In genomic region chr15:81465901-81466737, GRCm38 (mm10) we compare ENCODE assay signal across 8 mouse cellular contexts. TPM values are rescaled to one million over a fixed set of nuclear protein-coding genes. Genes with fewer than 3 reads are reported as not detected.
A peak's percentile ranks its signal among the peaks of the same experiment; 100 is the strongest.
DNase-seq lines count a peak whose midpoint lies in the region; ATAC-seq and TF ChIP-seq lines count a peak whose summit lies in the region.

Gene Rbx1 (plus strand): TSS chr15:81466296.

- H3K36me3 ChIP-seq in embryonic facial prominence, embryonic 15.5 days, result peaks cover 24% of the 10 kb centered on the region
- H3K36me3 ChIP-seq in kidney, embryonic 14.5 days (ENCODE audit: control insufficient read depth, insufficient read depth, low read length), result peaks cover 23% of the 10 kb centered on the region
- peaks cover 23% of the 10 kb centered on the region for H3K36me3 ChIP-seq in limb, embryonic 15.5 days

- 0 out of 2 replicates have a peak, but pooled peaks cover 3% of the 10 kb centered on the region for H3K9me3 ChIP-seq in embryonic facial prominence, embryonic 15.5 days (replicated peaks)
- H3K9me3 ChIP-seq in kidney, embryonic 14.5 days (ENCODE audit: control insufficient read depth, low read length), result peaks cover 8% of the 10 kb centered on the region; the same call in 1 of the 2 replicates
- 0 out of 2 replicates have a peak, but pooled peaks cover 5% of the 10 kb centered on the region for H3K9me3 ChIP-seq in limb, embryonic 15.5 days

- peak within 1 kb of the TSS; percentile 44 for H3K9ac ChIP-seq in embryonic facial prominence, embryonic 15.5 days
- peak within 1 kb of the TSS; percentile 79 for H3K9ac ChIP-seq in kidney, embryonic 14.5 days (ENCODE audit: low read depth, low read length)
- peak within 1 kb of the TSS; percentile 70 for H3K9ac ChIP-seq in limb, embryonic 15.5 days

- TF ChIP-seq POLR2A in bone marrow, adult 2 months (IDR thresholded peaks at IDR 0.05; ENCODE audit: borderline replicate concordance, control insufficient read depth, low read depth, low read length), result peak; percentile 72; the same call in 1 of the 2 replicates

- peak within 1 kb of the TSS; percentile 66 for H3K4me2 ChIP-seq in embryonic facial prominence, embryonic 15.5 days (replicated peaks)
- peak within 1 kb of the TSS; percentile 72 for H3K4me2 ChIP-seq in kidney, embryonic 14.5 days (replicated peaks; ENCODE audit: low read depth, low read length)
- peak within 1 kb of the TSS; percentile 67 for H3K4me2 ChIP-seq in limb, embryonic 15.5 days

- no peaks in the 10 kb centered on the region for H3K27me3 ChIP-seq in embryonic facial prominence, embryonic 15.5 days
- H3K27me3 ChIP-seq in kidney, embryonic 14.5 days (ENCODE audit: control insufficient read depth, insufficient read depth, low read length), result no peaks in the 10 kb centered on the region
- H3K27me3 ChIP-seq in limb, embryonic 15.5 days, result no peaks in the 10 kb centered on the region

- peak within 1 kb of the TSS; percentile 84 for H3K4me3 ChIP-seq in bone marrow, adult 2 months (replicated peaks; ENCODE audit: control insufficient read depth, low read depth, low read length)
- peak within 1 kb of the TSS; percentile 70 for H3K4me3 ChIP-seq in embryonic facial prominence, embryonic 15.5 days (replicated peaks)
- H3K4me3 ChIP-seq in kidney, embryonic 14.5 days (ENCODE audit: low read length), result peak within 1 kb of the TSS; percentile 61
- peak within 1 kb of the TSS; percentile 69 for H3K4me3 ChIP-seq in limb, embryonic 15.5 days

- under 1% methylated on average over 62 of the region's 62 CpGs for WGBS in bone marrow, adult 2 months
- under 1% methylated on average over 61 of the region's 62 CpGs for WGBS in embryonic facial prominence, embryonic 15.5 days
- under 1% methylated on average over 62 of the region's 62 CpGs for WGBS in kidney, embryonic 14.5 days
- WGBS in limb, embryonic 15.5 days, result under 1% methylated on average over 58 of the region's 62 CpGs

- peak; percentile 99 for ATAC-seq in embryonic facial prominence, embryonic 15.5 days (ENCODE audit: insufficient number of reproducible peaks, low FRiP score, low TSS enrichment, low read depth)
- peak; percentile 98 for ATAC-seq in kidney, embryonic 14.5 days (ENCODE audit: low FRiP score, low TSS enrichment)
- ATAC-seq in limb, embryonic 15.5 days (ENCODE audit: insufficient number of reproducible peaks, low FRiP score, low TSS enrichment, low read depth), result peak; percentile 98

- no peak for TF ChIP-seq CTCF in bone marrow, adult 2 months (IDR thresholded peaks at IDR 0.05; ENCODE audit: control insufficient read depth, insufficient read depth, low read length)

- no peaks in the 10 kb centered on the region for H3K4me1 ChIP-seq in bone marrow, adult 2 months (ENCODE audit: control insufficient read depth, insufficient read depth, low read length)
- peaks cover 14% of the 10 kb centered on the region for H3K4me1 ChIP-seq in embryonic facial prominence, embryonic 15.5 days
- peaks cover 10% of the 10 kb centered on the region; the same call in 1 of the 2 replicates for H3K4me1 ChIP-seq in kidney, embryonic 14.5 days (ENCODE audit: control insufficient read depth, insufficient read depth, low read length)
- peaks cover 9% of the 10 kb centered on the region; the same call in 1 of the 2 replicates for H3K4me1 ChIP-seq in limb, embryonic 15.5 days

- DNase-seq in 416B (ENCODE audit: low read depth), result peak; percentile 99
- DNase-seq in heart, adult 9 months (ENCODE audit: low spot score in 2 of 2), result peak; percentile 99
- DNase-seq in monocyte, adult 2 months (ENCODE audit: low read depth in 1 of 2, low spot score in 2 of 2), result peak; percentile 99
- DNase-seq in spleen, postnatal 36 days (ENCODE audit: low spot score in 2 of 2), result peak; percentile 99

- H3K27ac ChIP-seq in bone marrow, adult 2 months (ENCODE audit: control insufficient read depth, insufficient read depth, low read depth, low read length, poor library complexity), result peak within 1 kb of the TSS; percentile 98
- H3K27ac ChIP-seq in embryonic facial prominence, embryonic 15.5 days (replicated peaks), result peak within 1 kb of the TSS; percentile 88
- peak within 1 kb of the TSS; percentile 91 for H3K27ac ChIP-seq in kidney, embryonic 14.5 days (ENCODE audit: low read depth, low read length)
- H3K27ac ChIP-seq in limb, embryonic 15.5 days, result peak within 1 kb of the TSS; percentile 92

RNA-seq across cellular contexts. Expression of gene Rbx1, which starts in this region (rescaled TPM):
- polyA plus RNA-seq in bone marrow, adult 2 months (2011; ENCODE audit: insufficient read depth, insufficient read length, low replicate concordance, missing spikeins), result 106 and 185 TPM in 2 replicates
- polyA plus RNA-seq in embryonic facial prominence, embryonic 15.5 days (2015; fragmentation: Nextera tagmentation; extraction: Ambion mirVana), result 418 and 468 TPM in 2 replicates
- 512 and 656 TPM in 2 replicates for polyA plus RNA-seq in kidney, embryonic 14.5 days (2014; fragmentation: Nextera tagmentation; extraction: Ambion mirVana)
- polyA plus RNA-seq in limb, embryonic 15.5 days (2015; fragmentation: Nextera tagmentation; extraction: Ambion mirVana), result 407 and 454 TPM in 2 replicates

Comparison
In these comparisons a context has a peak if more than half of its experiments do, and no peak if none do; other contexts are left out.
1. Peak in every context shown above with its lines: DNase-seq, ATAC-seq, H3K4me3 ChIP-seq and H3K27ac ChIP-seq.